Mouse (Mus musculus) bone marrow, adult 2 months (tissue): Measurements from ENCODE around the gene Cdk13.

Source experiments
- CTCF ChIP-seq: fragments of 200-500 bp; IDR thresholded peaks from 2 replicates; pipeline ENCODE4 v1.5.1; 2011; ENCODE audit warnings: low read length, control low read depth; ENCODE audit not compliant: control insufficient read depth, insufficient read depth
- POLR2A ChIP-seq: fragments of 200-500 bp; IDR thresholded peaks from 2 replicates; pipeline ENCODE4 v1.6.1; 2011; ENCODE audit warnings: low read depth, mild to moderate bottlenecking, control low read depth, low read length, borderline replicate concordance; ENCODE audit not compliant: control insufficient read depth

- no peak for TF ChIP-seq POLR2A
- no peak for TF ChIP-seq CTCF
Measured at GRCm38 (mm10) chr13:17708784-17709311, 96.0 kb downstream of the Cdk13 start.
